Mouse (Mus musculus) heart, adult 2 months (tissue): ENCODE measurements around the gene Tmem208. TPM values are rescaled to one million over a fixed set of nuclear protein-coding genes. Genes with fewer than 3 reads are reported as not detected.

Experiments used
- DNase-seq, 2 experiments: peaks; one replicate each; pipeline ENCODE4 v3.0.0; 2021
- H3K27ac ChIP-seq: fragments of 200-600 bp; 2 replicates; pipeline ENCODE4 v1.8.1; 2022
- H3K27me3 ChIP-seq: fragments of 200-500 bp; 2 replicates; pipeline ENCODE4 v1.6.1; 2012; ENCODE audit warnings: mild to moderate bottlenecking, low read length, inconsistent platforms, mixed read lengths; ENCODE audit not compliant: control insufficient read depth, insufficient read depth
- H3K36me3 ChIP-seq: fragments of 200-500 bp; 2 replicates; pipeline ENCODE4 v1.6.1; 2012; ENCODE audit warnings: low read length, inconsistent platforms; ENCODE audit not compliant: control insufficient read depth, insufficient read depth
- H3K4me1 ChIP-seq: fragments of 200-500 bp; 2 replicates; pipeline ENCODE4 v1.6.1; 2011; ENCODE audit warnings: low read length; ENCODE audit not compliant: control insufficient read depth, insufficient read depth
- H3K4me3 ChIP-seq: fragments of 200-600 bp; 2 replicates; pipeline ENCODE4 v1.8.1; 2022
- H3K79me2 ChIP-seq: fragments of 200-500 bp; replicated peaks from 2 replicates; pipeline ENCODE4 v1.6.1; 2012; ENCODE audit warnings: mild to moderate bottlenecking, inconsistent platforms, low read length, moderate library complexity, mixed read lengths; ENCODE audit not compliant: control insufficient read depth, insufficient read depth
- H3K9ac ChIP-seq: fragments of 200-500 bp; 2 replicates; pipeline ENCODE4 v1.6.1; 2012; ENCODE audit warnings: low read depth, mild to moderate bottlenecking, control low read depth, inconsistent platforms, low read length, mixed read lengths
- CTCF ChIP-seq: fragments of 200-600 bp; IDR thresholded peaks from 2 replicates; pipeline ENCODE4 v1.8.1; 2022; ENCODE audit warnings: antibody characterized with exemption, mild to moderate bottlenecking, moderate library complexity
- EP300 ChIP-seq: fragments of 200-500 bp; IDR thresholded peaks from 2 replicates; pipeline ENCODE4 v1.6.1; 2011; ENCODE audit warnings: low read depth, low read length, control low read depth; ENCODE audit not compliant: insufficient read depth
- POLR2A ChIP-seq: fragments of 200-500 bp; IDR thresholded peaks from 2 replicates; pipeline ENCODE4 v1.6.1; 2011; ENCODE audit warnings: mild to moderate bottlenecking, low read depth, low read length, control low read depth; ENCODE audit not compliant: insufficient read depth
- WGBS: fragments of 180-500 bp; shearing (Covaris S2); methylation state at CpG from one replicate; pipeline ENCODE4 v1.1.7; 2018; 5-methylcytosine and 5-hydroxymethylcytosine counted together
- intact Hi-C: fragments of 180-260 bp; cut with DNase I; formaldehyde crosslinking; loops from one replicate; pipeline ENCODE4 v1.15.1; 2025
- polyA plus RNA-seq: library from polyadenylated mRNA; depleted of rRNA; stranded (reverse); fragments of >200 nt; gene quantifications from 2 replicates; pipeline ENCODE4 v1.2.3, GENCODE M21; 2012
- total RNA-seq, 2 experiments: library from RNA; stranded (reverse); gene quantifications; 2 replicates each; pipeline ENCODE4 v1.2.3; 2021

The Tmem208 gene
- total and polyA plus RNA-seq, 3 experiments, result 24.1 to 43.6 (median 26.6) TPM

- Histone ChIP-seq H3K27ac (no peak overlapping the region), H3K4me1 (peaks cover 1% of the 10 kb centered on the region; the same call in 1 of the 2 replicates), H3K4me3 (no peak overlapping the region), H3K36me3 (no peaks in the 10 kb centered on the region), H3K27me3 (no peaks in the 10 kb centered on the region), H3K9ac (no peak overlapping the region), H3K79me2 (no peaks in the 10 kb centered on the region)
- intact Hi-C loops, result no loop called here
- TF ChIP-seq EP300 (no peak), CTCF (no peak), POLR2A (no peak)
- 78% methylated on average over 9 of the region's 9 CpGs for WGBS
- no peak for DNase-seq
Observed at GRCm38 (mm10) chr8:105313622-105314402, 12.3 kb upstream of the Tmem208 start.

- TF ChIP-seq POLR2A (no peak), EP300 (no peak), CTCF (no peak)
- Histone ChIP-seq H3K79me2 (no peaks in the 10 kb centered on the region), H3K27me3 (no peaks in the 10 kb centered on the region), H3K27ac (no peak overlapping the region), H3K4me3 (no peak overlapping the region), H3K4me1 (peaks cover 1% of the 10 kb centered on the region; the same call in 1 of the 2 replicates), H3K36me3 (no peaks in the 10 kb centered on the region), H3K9ac (no peak overlapping the region)
- WGBS, result 78% methylated on average over 18 of the region's 18 CpGs
- DNase-seq, result no peak
- intact Hi-C loops, result no loop called here
Observed at GRCm38 (mm10) chr8:105315073-105315769, 10.9 kb upstream of the Tmem208 start.

- WGBS, result 66% methylated on average over 4 of the region's 4 CpGs
- Histone ChIP-seq H3K36me3 (no peaks in the 10 kb centered on the region), H3K27ac (peak overlapping the region; percentile 17; the same call in 1 of the 2 replicates)
Observed at GRCm38 (mm10) chr8:105317941-105318340, 8.2 kb upstream of the Tmem208 start.

GRCm38 (mm10) chr8:105318662-105319190, 7.4 kb upstream of the Tmem208 start:
- intact Hi-C loops, result no loop called here
- DNase-seq, result no peak
- Histone ChIP-seq H3K27me3 (no peaks in the 10 kb centered on the region), H3K79me2 (no peaks in the 10 kb centered on the region), H3K4me1 (peaks cover 1% of the 10 kb centered on the region; the same call in 1 of the 2 replicates), H3K4me3 (no peak overlapping the region), H3K36me3 (no peaks in the 10 kb centered on the region), H3K9ac (no peak overlapping the region), H3K27ac (no peak overlapping the region)
- WGBS, result 85% methylated on average over 11 of the region's 11 CpGs
- TF ChIP-seq EP300 (no peak), CTCF (no peak), POLR2A (no peak)

More at GRCm38 (mm10) chr8:105317941-105318340, 8.2 kb upstream of the Tmem208 start:
- H3K4me1 ChIP-seq, result peaks cover 1% of the 10 kb centered on the region; the same call in 1 of the 2 replicates
- H3K27me3 ChIP-seq, result no peaks in the 10 kb centered on the region
- intact Hi-C loops, result no loop called here
- H3K79me2 ChIP-seq, result no peaks in the 10 kb centered on the region
- H3K4me3 ChIP-seq, result no peak overlapping the region
- DNase-seq, result no peak
- TF ChIP-seq CTCF (no peak), POLR2A (no peak), EP300 (no peak)
- no peak overlapping the region for H3K9ac ChIP-seq

GRCm38 (mm10) chr8:105323183-105323582, 3.0 kb upstream of the Tmem208 start:
- intact Hi-C loops, result no loop called here
- TF ChIP-seq POLR2A (no peak), CTCF (no peak), EP300 (no peak)
- no peak overlapping the region for H3K9ac ChIP-seq
- H3K27ac ChIP-seq, result no peak overlapping the region
- H3K36me3 ChIP-seq, result no peaks in the 10 kb centered on the region
- peaks cover 8% of the 10 kb centered on the region for H3K4me1 ChIP-seq
- WGBS, result 71% methylated on average over 4 of the region's 4 CpGs
- H3K4me3 ChIP-seq, result no peak overlapping the region
- no peaks in the 10 kb centered on the region for H3K27me3 ChIP-seq
- DNase-seq, result no peak
- H3K79me2 ChIP-seq, result no peaks in the 10 kb centered on the region

- TF ChIP-seq EP300 (no peak), POLR2A (no peak), CTCF (no peak)
- intact Hi-C loops, result loop anchor here (1.0 to 2.0 kb wide), 2 partner anchors 21 to 28 kb away; partner anchors contain the start of genes E2f4 and Fhod1
- no peaks in the 10 kb centered on the region for H3K79me2 ChIP-seq
- H3K36me3 ChIP-seq, result no peaks in the 10 kb centered on the region
- DNase-seq, result no peak
- peak overlapping the region; percentile 93 for H3K27ac ChIP-seq
- peak overlapping the region; percentile 90 for H3K4me3 ChIP-seq
- H3K27me3 ChIP-seq, result no peaks in the 10 kb centered on the region
- WGBS, result 1% methylated on average over 12 of the region's 12 CpGs
- peaks cover 8% of the 10 kb centered on the region for H3K4me1 ChIP-seq
- peak overlapping the region; percentile 77 for H3K9ac ChIP-seq
Observed at GRCm38 (mm10) chr8:105325641-105326093, 487 bp upstream of the Tmem208 start.
